Mouse (Mus musculus) embryonic facial prominence, embryonic 11.5 days (tissue): ENCODE results near the gene Farp1. TPM values are rescaled to one million over a fixed set of nuclear protein-coding genes. Genes with fewer than 3 reads are reported as not detected.

Experiments used
- ATAC-seq: fragments of 200-750 bp; cut with Nextera tagmentation; replicated peaks from 2 replicates; pipeline ENCODE4 v1.8.0; 2017; ENCODE audit warnings: low read depth; ENCODE audit not compliant: insufficient number of reproducible peaks, low FRiP score, low TSS enrichment
- DNase-seq: peaks from one replicate; pipeline ENCODE4 v3.0.0-alpha.2; 2015; ENCODE audit warnings: low spot score
- H3K27ac ChIP-seq: fragments of 300-500 bp; sonication (generic); replicated peaks from 2 replicates; pipeline ENCODE4 v1.5.1; 2014; ENCODE audit warnings: mild to moderate bottlenecking, low read depth, low read length, control low read depth
- H3K27me3 ChIP-seq: fragments of 300-500 bp; sonication (generic); 2 replicates; pipeline ENCODE4 v1.6.1; 2014; ENCODE audit warnings: mild to moderate bottlenecking, low read length, moderate library complexity, mixed read lengths; ENCODE audit not compliant: control insufficient read depth, insufficient read depth
- H3K36me3 ChIP-seq: fragments of 300-500 bp; sonication (generic); replicated peaks from 2 replicates; pipeline ENCODE4 v1.6.1; 2014; ENCODE audit warnings: low read depth, mild to moderate bottlenecking, low read length, moderate library complexity, mixed read lengths; ENCODE audit not compliant: control insufficient read depth, insufficient read depth
- H3K4me1 ChIP-seq: fragments of 300-500 bp; sonication (generic); 2 replicates; pipeline ENCODE4 v1.6.1; 2014; ENCODE audit warnings: low read length, mixed read lengths; ENCODE audit not compliant: control insufficient read depth, insufficient read depth
- H3K4me2 ChIP-seq: fragments of 300-500 bp; sonication (generic); 2 replicates; pipeline ENCODE4 v1.6.1; 2014; ENCODE audit warnings: low read depth, mild to moderate bottlenecking, control low read depth, low read length, moderate library complexity
- H3K4me3 ChIP-seq: fragments of 300-500 bp; sonication (generic); 2 replicates; pipeline ENCODE4 v1.5.1; 2014; ENCODE audit warnings: low read depth, low read length, control low read depth
- H3K9ac ChIP-seq: fragments of 300-500 bp; sonication (generic); replicated peaks from 2 replicates; pipeline ENCODE4 v1.6.1; 2014; ENCODE audit warnings: mild to moderate bottlenecking, control low read depth, low read length
- H3K9me3 ChIP-seq: fragments of 300-500 bp; sonication (generic); replicated peaks from 2 replicates; pipeline ENCODE4 v1.6.1; 2016; ENCODE audit warnings: mild to moderate bottlenecking, low read length, inconsistent platforms, mixed read lengths; ENCODE audit not compliant: control insufficient read depth
- WGBS: fragments of 180-500 bp; shearing (Covaris S2); extraction: QIAGEN DNeasy Blood & Tissue Kit; methylation state at CpG from one replicate; pipeline ENCODE4 v1.1.7; 2014; 5-methylcytosine and 5-hydroxymethylcytosine counted together
- polyA plus RNA-seq: library from polyadenylated mRNA; unstranded; fragments of >200 nt; fragmentation: Nextera tagmentation; extraction: Ambion mirVana; gene quantifications from 2 replicates; pipeline ENCODE4 v1.2.1, GENCODE M21; 2014

Gene Farp1
- polyA plus RNA-seq, 1 experiment from 2014 or later, result 42.8 TPM

GRCm38 (mm10) chr14:121255469-121255868 lies 220.5 kb downstream of the Farp1 start:
- no peaks in the 10 kb centered on the region; the same call in none of the 2 replicates for H3K36me3 ChIP-seq
- H3K4me3 ChIP-seq, result no peak overlapping the region
- H3K4me2 ChIP-seq, result no peak overlapping the region
- H3K9me3 ChIP-seq, result no peaks in the 10 kb centered on the region
- WGBS, result 88% methylated on average over 13 of the region's 13 CpGs
- no peak overlapping the region for H3K9ac ChIP-seq
- ATAC-seq, result no peak
- H3K27ac ChIP-seq, result no peak overlapping the region
- H3K4me1 ChIP-seq, result no peaks in the 10 kb centered on the region
- H3K27me3 ChIP-seq, result no peaks in the 10 kb centered on the region
- no peak for DNase-seq

- H3K27me3 ChIP-seq, result no peaks in the 10 kb centered on the region
- no peaks in the 10 kb centered on the region for H3K4me1 ChIP-seq
- no peaks in the 10 kb centered on the region for H3K9me3 ChIP-seq
- 91% methylated on average over 7 of the region's 7 CpGs for WGBS
- no peak overlapping the region for H3K9ac ChIP-seq
- DNase-seq, result no peak
- no peak overlapping the region for H3K27ac ChIP-seq
- H3K4me2 ChIP-seq, result no peak overlapping the region
- no peak overlapping the region for H3K4me3 ChIP-seq
- no peak for ATAC-seq
- no peaks in the 10 kb centered on the region; the same call in none of the 2 replicates for H3K36me3 ChIP-seq
Observed at GRCm38 (mm10) chr14:121256896-121257295, 221.9 kb downstream of the Farp1 start.

- H3K4me3 ChIP-seq, result no peak overlapping the region
- no peak for DNase-seq
- no peak overlapping the region for H3K27ac ChIP-seq
- 84% methylated on average over 11 of the region's 11 CpGs for WGBS
- no peaks in the 10 kb centered on the region for H3K4me1 ChIP-seq
- no peak overlapping the region for H3K4me2 ChIP-seq
- no peaks in the 10 kb centered on the region for H3K27me3 ChIP-seq
- H3K9me3 ChIP-seq, result no peaks in the 10 kb centered on the region
- no peak for ATAC-seq
- no peaks in the 10 kb centered on the region; the same call in none of the 2 replicates for H3K36me3 ChIP-seq
- H3K9ac ChIP-seq, result no peak overlapping the region
Observed at GRCm38 (mm10) chr14:121259332-121259731, 224.3 kb downstream of the Farp1 start.

GRCm38 (mm10) chr14:121259789-121260188 lies 224.8 kb downstream of the Farp1 start:
- no peaks in the 10 kb centered on the region for H3K9me3 ChIP-seq
- 63% methylated on average over 7 of the region's 7 CpGs for WGBS
- H3K27me3 ChIP-seq, result no peaks in the 10 kb centered on the region
- H3K9ac ChIP-seq, result no peak overlapping the region
- H3K36me3 ChIP-seq, result no peaks in the 10 kb centered on the region; the same call in none of the 2 replicates
- no peaks in the 10 kb centered on the region for H3K4me1 ChIP-seq
- no peak for ATAC-seq
- peak; percentile 77 for DNase-seq
- H3K4me2 ChIP-seq, result no peak overlapping the region
- no peak overlapping the region for H3K27ac ChIP-seq
- no peak overlapping the region for H3K4me3 ChIP-seq

GRCm38 (mm10) chr14:121261229-121261879 lies 226.4 kb downstream of the Farp1 start:
- H3K36me3 ChIP-seq, result no peaks in the 10 kb centered on the region; the same call in 1 of the 2 replicates
- no peak overlapping the region for H3K4me3 ChIP-seq
- ATAC-seq (no peak), DNase-seq (no peak)
- no peaks in the 10 kb centered on the region for H3K27me3 ChIP-seq
- no peaks in the 10 kb centered on the region for H3K9me3 ChIP-seq
- 74% methylated on average over 5 of the region's 5 CpGs for WGBS
- no peak overlapping the region for H3K9ac ChIP-seq
- H3K4me2 ChIP-seq, result no peak overlapping the region
- no peaks in the 10 kb centered on the region for H3K4me1 ChIP-seq
- H3K27ac ChIP-seq, result no peak overlapping the region

GRCm38 (mm10) chr14:121262606-121263005 lies 227.6 kb downstream of the Farp1 start:
- Histone ChIP-seq H3K27me3 (no peaks in the 10 kb centered on the region), H3K9me3 (no peaks in the 10 kb centered on the region), H3K9ac (no peak overlapping the region), H3K27ac (no peak overlapping the region), H3K4me3 (no peak overlapping the region), H3K36me3 (no peaks in the 10 kb centered on the region; the same call in 1 of the 2 replicates), H3K4me2 (no peak overlapping the region), H3K4me1 (no peaks in the 10 kb centered on the region)
- WGBS, result 65% methylated on average over 4 of the region's 4 CpGs
- ATAC-seq (no peak), DNase-seq (no peak)

GRCm38 (mm10) chr14:121263912-121264311 lies 228.9 kb downstream of the Farp1 start:
- H3K4me2 ChIP-seq, result no peak overlapping the region
- DNase-seq (no peak), ATAC-seq (no peak)
- no peak overlapping the region for H3K27ac ChIP-seq
- H3K4me3 ChIP-seq, result no peak overlapping the region
- no peaks in the 10 kb centered on the region for H3K4me1 ChIP-seq
- 88% methylated on average over 2 of the region's 2 CpGs for WGBS
- H3K27me3 ChIP-seq, result no peaks in the 10 kb centered on the region
- no peak overlapping the region for H3K9ac ChIP-seq
- no peaks in the 10 kb centered on the region for H3K9me3 ChIP-seq
- no peaks in the 10 kb centered on the region; the same call in 1 of the 2 replicates for H3K36me3 ChIP-seq

- no peaks in the 10 kb centered on the region for H3K4me1 ChIP-seq
- ATAC-seq (no peak), DNase-seq (no peak)
- H3K27ac ChIP-seq, result no peak overlapping the region
- 86% methylated on average over 6 of the region's 6 CpGs for WGBS
- H3K36me3 ChIP-seq, result no peaks in the 10 kb centered on the region; the same call in 1 of the 2 replicates
- H3K4me2 ChIP-seq, result no peak overlapping the region
- no peak overlapping the region for H3K9ac ChIP-seq
- H3K4me3 ChIP-seq, result no peak overlapping the region
- no peaks in the 10 kb centered on the region for H3K27me3 ChIP-seq
- H3K9me3 ChIP-seq, result no peaks in the 10 kb centered on the region
Observed at GRCm38 (mm10) chr14:121264453-121264852, 229.5 kb downstream of the Farp1 start.
